Mouse (Mus musculus) embryo, embryonic 10 days (tissue): Measurements from ENCODE around the gene Tprkb.
"Not testable (repeated sequence)": the region's sequence is repeated elsewhere in the genome, so short reads cannot be mapped to it uniquely, and the experiment has no call there.

ENCODE experiments used
- DNase-seq: peaks from one replicate; pipeline ENCODE4 v3.0.0-alpha.2; 2015; ENCODE audit warnings: low spot score

Tprkb gene

DNA sequence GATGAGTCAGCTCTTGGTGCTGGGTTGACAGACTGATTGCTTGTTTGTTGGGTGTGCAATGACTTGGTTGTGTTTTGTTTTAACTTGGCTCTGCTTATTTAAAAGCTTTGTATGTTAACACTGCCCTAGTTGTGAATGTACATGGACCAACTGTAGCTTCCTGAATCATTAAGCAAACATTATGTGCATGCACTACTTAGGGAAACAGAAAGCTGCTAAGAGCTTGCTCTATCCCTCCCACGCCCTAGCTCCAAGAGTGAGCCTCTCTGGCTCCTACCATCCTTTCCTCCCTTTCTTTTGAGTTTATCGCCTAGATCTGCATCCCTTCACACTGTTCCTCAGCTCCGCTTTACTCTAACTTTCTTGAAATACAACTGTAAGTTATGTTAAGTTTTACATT, 61.7 kb downstream of the Tprkb start:
- DNase-seq: no peak

DNA sequence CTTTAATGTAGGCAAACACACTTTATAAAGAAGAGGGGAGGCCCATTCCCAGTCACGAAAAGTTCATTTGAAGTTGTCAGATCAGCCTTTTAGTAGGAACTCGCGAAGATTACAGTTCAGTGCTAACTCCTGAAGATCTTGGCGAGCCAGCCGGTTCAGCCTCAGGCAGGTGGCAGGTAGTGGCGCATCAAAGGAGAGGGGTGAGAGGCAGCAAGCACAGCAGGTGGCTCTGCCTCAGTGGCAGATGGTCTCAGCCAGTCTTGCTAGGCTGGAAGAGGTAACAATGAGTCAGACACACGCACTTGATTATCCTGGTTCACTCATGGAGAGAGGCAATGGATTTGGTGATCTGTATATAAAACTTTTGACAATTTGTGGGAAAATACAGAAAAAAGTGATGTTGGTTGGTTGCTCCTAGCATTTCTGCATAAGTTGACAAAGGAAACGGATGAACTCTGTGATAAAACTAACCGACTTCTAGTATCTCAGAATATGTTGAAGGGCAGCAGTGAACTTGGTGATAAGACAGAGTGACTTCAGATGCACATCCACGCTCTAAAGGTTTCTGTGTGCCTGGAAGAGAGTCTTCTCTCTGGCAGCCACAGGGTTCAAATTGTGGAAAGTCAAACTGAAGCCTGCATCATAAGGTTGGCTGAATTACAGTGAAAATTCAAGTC, 63.4 kb downstream of the Tprkb start:
- DNase-seq: no peak

DNA sequence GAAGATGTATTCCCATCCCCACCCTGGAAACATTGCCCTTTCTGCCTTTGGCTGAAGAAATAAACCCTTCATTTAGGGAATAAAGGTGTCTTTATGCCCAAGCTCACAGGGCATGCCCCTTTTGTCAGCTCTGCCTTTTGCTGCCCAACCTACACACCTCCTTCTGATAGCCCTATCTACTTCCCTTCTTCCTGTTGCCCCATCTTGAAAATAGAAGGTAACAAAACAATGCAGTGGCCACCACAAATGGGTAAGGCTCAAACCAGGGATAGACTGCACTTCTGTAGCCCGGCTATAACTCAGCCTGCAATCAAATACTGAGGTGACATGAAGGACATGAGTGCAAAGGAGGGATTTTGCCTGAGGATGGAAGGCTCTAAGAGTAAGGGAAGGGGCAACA, 64.1 kb downstream of the Tprkb start:
- DNase-seq: no peak

DNA sequence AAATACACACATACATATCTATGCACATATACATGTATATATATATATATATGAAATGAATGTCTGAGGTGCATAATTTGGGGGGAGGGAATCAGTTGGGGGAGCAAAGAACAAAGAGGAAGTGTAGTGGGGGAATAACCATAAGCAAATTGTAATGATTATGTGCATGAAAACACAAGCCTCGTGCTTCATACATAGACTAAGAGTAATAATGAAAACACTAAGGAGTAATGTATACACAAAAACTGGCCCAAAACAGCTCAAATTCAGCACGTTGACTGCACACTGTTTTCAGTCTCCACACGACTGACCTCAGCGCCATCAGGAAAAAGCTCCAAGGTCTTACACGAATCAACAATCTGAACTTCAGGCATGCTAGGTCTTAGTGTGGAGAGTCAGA, 64.6 kb downstream of the Tprkb start:
- no peak for DNase-seq

DNA sequence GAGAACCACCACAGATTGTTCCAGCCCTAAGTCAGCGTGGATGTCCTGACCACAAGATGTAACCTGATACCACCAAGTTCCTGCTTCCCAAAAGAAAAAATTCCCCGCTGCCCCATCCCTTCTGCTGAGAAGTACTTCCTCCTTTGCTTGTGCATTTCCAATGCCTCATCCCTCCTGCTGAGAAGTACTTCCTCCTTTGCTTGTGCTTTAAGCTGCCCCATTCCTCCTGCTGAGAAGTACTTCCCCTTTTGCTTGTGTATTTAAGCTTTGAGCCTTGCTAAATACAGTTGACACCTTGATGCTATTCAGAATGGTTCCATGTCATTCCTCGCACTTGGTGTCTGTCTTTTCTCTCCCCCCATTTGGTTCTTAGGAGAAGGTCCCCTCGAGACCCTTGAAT, 67.1 kb downstream of the Tprkb start:
- DNase-seq: not testable (repeated sequence)
